Mouse (Mus musculus): ENCODE measurements around the gene Poln. TPM values are rescaled to one million over a fixed set of nuclear protein-coding genes. Genes with fewer than 3 reads are reported as not detected.

Poln gene
- polyA plus RNA-seq, 1 experiment from 2014 or later, result 0.24 TPM

- no peak for ATAC-seq (ENCODE audit: extremely low read depth, insufficient number of reproducible peaks, low FRiP score, low TSS enrichment)
- H3K27me3 ChIP-seq (replicated peaks), result no peaks in the 10 kb centered on the region
- H3K4me1 ChIP-seq, result peaks cover 8% of the 10 kb centered on the region; the same call in 1 of the 2 replicates
- H3K4me3 ChIP-seq, result no peak overlapping the region
- WGBS, result 67% methylated on average over 5 of the region's 5 CpGs
- no peak overlapping the region for H3K27ac ChIP-seq (replicated peaks)
- H3K4me2 ChIP-seq, result no peak overlapping the region
- no peaks in the 10 kb centered on the region for H3K9me3 ChIP-seq
- H3K9ac ChIP-seq, result no peak overlapping the region
- H3K36me3 ChIP-seq, result peaks cover 70% of the 10 kb centered on the region
Observed at GRCm38 (mm10) chr5:34174550-34175402, 5.5 kb upstream of the Poln start.

DNA sequence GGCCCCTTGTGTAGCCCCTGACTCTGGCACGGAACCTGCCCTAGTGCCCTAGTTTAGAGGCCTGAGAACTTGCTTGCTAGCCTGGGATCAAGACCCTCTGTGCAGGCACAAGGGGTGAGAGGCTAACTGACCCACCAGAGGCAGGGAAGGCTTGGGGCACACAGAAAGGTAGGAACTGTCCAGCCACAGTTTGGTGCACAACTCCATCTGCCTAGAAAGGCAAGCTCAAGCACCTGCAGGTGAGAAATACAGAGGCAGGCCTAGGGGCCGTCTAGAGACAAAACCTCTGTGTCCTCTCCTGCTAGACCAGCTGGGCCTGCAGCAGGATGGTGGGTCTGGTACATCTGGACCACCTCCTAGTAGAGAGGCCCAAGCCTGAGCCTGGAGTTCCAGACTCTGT lies 4.8 kb upstream of the Poln start:
- WGBS, result 74% methylated on average over 2 of the region's 2 CpGs

DNA sequence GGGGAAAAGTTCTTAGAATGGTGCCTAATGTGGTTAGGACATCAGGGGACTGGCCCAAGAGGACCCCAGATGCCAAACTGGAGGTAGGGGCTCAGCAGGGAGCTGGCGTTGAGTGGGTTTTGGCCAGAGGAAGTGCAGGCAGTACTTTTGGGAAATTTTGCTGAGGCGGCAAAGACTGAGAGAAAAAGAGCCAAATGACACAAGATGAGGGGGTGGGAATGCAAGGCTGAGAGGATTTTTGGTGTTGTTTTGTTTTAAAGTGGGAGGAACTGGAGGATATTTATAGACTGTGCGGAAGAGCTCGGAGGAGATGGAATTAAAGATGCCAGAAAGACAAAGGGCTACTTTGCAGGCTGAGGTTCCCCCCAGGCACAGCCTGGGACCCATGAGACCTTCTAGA lies 1.5 kb upstream of the Poln start:
- Histone ChIP-seq H3K4me1 (peaks cover 25% of the 10 kb centered on the region), H3K9ac (no peak overlapping the region), H3K4me2 (no peak overlapping the region), H3K36me3 (peaks cover 32% of the 10 kb centered on the region), H3K4me3 (no peak overlapping the region), H3K9me3 (no peaks in the 10 kb centered on the region), H3K27ac (replicated peaks) (peak overlapping the region; percentile 28; the same call in 1 of the 2 replicates), H3K27me3 (replicated peaks) (no peaks in the 10 kb centered on the region)
- 64% methylated on average over 4 of the region's 4 CpGs for WGBS
- ATAC-seq (ENCODE audit: extremely low read depth, insufficient number of reproducible peaks, low FRiP score, low TSS enrichment), result no peak

More for the DNA sequence above, 4.8 kb upstream of the Poln start:
- H3K27ac ChIP-seq (replicated peaks), result no peak overlapping the region
- H3K9ac ChIP-seq, result no peak overlapping the region
- no peak overlapping the region for H3K4me3 ChIP-seq
- H3K4me2 ChIP-seq, result no peak overlapping the region
- H3K9me3 ChIP-seq, result no peaks in the 10 kb centered on the region
- no peaks in the 10 kb centered on the region for H3K27me3 ChIP-seq (replicated peaks)
- peaks cover 64% of the 10 kb centered on the region for H3K36me3 ChIP-seq
- H3K4me1 ChIP-seq, result peaks cover 10% of the 10 kb centered on the region; the same call in 1 of the 2 replicates
- ATAC-seq (ENCODE audit: extremely low read depth, insufficient number of reproducible peaks, low FRiP score, low TSS enrichment), result no peak

GRCm38 (mm10) chr5:34169954-34170353 lies 706 bp upstream of the Poln start:
- H3K4me1 ChIP-seq, result peaks cover 31% of the 10 kb centered on the region
- H3K4me3 ChIP-seq, result peak overlapping the region; percentile 76
- H3K9ac ChIP-seq, result peak overlapping the region; percentile 78
- H3K4me2 ChIP-seq, result peak overlapping the region; percentile 78
- no peak for ATAC-seq (ENCODE audit: extremely low read depth, insufficient number of reproducible peaks, low FRiP score, low TSS enrichment)
- peaks cover 28% of the 10 kb centered on the region for H3K36me3 ChIP-seq
- no peaks in the 10 kb centered on the region for H3K27me3 ChIP-seq (replicated peaks)
- H3K27ac ChIP-seq (replicated peaks), result peak overlapping the region; percentile 83
- WGBS, result 79% methylated on average over 3 of the region's 3 CpGs
- H3K9me3 ChIP-seq, result no peaks in the 10 kb centered on the region

DNA sequence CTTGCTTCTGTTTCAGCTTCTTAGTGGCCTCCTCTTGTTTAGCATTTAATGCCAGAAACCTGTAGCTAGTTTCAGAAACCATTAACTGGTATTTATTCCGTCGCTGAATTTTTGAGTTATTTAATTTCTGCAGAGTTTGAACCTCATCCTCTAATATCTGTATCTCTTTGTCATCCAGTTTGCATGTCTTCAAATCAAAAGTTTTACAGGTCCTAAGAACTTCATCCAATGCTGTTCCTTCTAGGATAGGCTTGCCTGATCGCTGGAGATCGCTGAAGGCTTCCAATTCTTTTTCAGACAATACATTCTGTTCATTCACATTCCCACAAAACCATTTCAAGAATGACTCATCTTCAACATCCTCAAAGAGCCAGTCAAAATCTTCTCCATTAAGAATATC lies 1.4 kb downstream of the Poln start:
- H3K4me1 ChIP-seq, result peaks cover 38% of the 10 kb centered on the region
- H3K27me3 ChIP-seq (replicated peaks), result no peaks in the 10 kb centered on the region
- no peak overlapping the region for H3K27ac ChIP-seq (replicated peaks)
- peak overlapping the region; percentile 78 for H3K4me2 ChIP-seq
- peaks cover 15% of the 10 kb centered on the region for H3K36me3 ChIP-seq
- H3K4me3 ChIP-seq, result 0 out of 2 replicates have a peak overlapping the region, but pooled peaks have one; percentile 13
- no peak overlapping the region for H3K9ac ChIP-seq
- 82% methylated on average over 4 of the region's 4 CpGs for WGBS
- no peak for ATAC-seq (ENCODE audit: extremely low read depth, insufficient number of reproducible peaks, low FRiP score, low TSS enrichment)
- H3K9me3 ChIP-seq, result no peaks in the 10 kb centered on the region

GRCm38 (mm10) chr5:34165793-34166192 lies 3.5 kb downstream of the Poln start:
- WGBS, result 30% methylated on average over 4 of the region's 4 CpGs
- no peak overlapping the region for H3K27ac ChIP-seq (replicated peaks)
- H3K4me2 ChIP-seq, result peak overlapping the region; percentile 37
- H3K4me3 ChIP-seq, result peak overlapping the region; percentile 13; the same call in 1 of the 2 replicates
- no peaks in the 10 kb centered on the region for H3K27me3 ChIP-seq (replicated peaks)
- H3K36me3 ChIP-seq, result peaks cover 24% of the 10 kb centered on the region
- ATAC-seq (ENCODE audit: extremely low read depth, insufficient number of reproducible peaks, low FRiP score, low TSS enrichment), result no peak
- H3K9ac ChIP-seq, result peak overlapping the region; percentile 6; the same call in 1 of the 2 replicates
- peaks cover 36% of the 10 kb centered on the region for H3K4me1 ChIP-seq
- no peaks in the 10 kb centered on the region for H3K9me3 ChIP-seq

- Histone ChIP-seq H3K4me3 (no peak overlapping the region), H3K27ac (replicated peaks) (no peak overlapping the region), H3K9ac (no peak overlapping the region), H3K4me2 (no peak overlapping the region), H3K36me3 (peaks cover 7% of the 10 kb centered on the region), H3K4me1 (no peaks in the 10 kb centered on the region), H3K9me3 (no peaks in the 10 kb centered on the region), H3K27me3 (replicated peaks) (no peaks in the 10 kb centered on the region)
- no peak for ATAC-seq (ENCODE audit: extremely low read depth, insufficient number of reproducible peaks, low FRiP score, low TSS enrichment)
Observed at GRCm38 (mm10) chr5:34148476-34148875, 20.8 kb downstream of the Poln start.

DNA sequence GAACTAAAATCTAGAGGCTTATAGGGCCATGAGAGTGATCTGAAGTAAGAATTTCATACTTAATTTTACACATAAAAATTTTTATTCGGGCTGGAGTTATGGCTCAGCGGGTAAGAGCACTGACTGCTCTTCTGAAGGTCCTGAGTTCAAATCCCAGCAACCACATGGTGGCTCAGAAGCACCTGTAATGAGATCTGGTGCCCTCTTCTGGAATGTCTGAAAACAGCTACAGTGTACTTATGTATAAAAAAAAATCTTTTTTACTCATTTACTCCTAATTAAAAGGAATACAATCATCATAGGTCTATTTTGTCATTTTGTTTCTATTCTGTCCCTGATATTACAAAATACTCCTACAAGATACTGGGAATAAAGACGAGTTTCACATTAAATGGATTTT lies 21.7 kb downstream of the Poln start:
- no peaks in the 10 kb centered on the region for H3K4me1 ChIP-seq
- H3K4me3 ChIP-seq, result no peak overlapping the region
- H3K4me2 ChIP-seq, result no peak overlapping the region
- no peak for ATAC-seq (ENCODE audit: extremely low read depth, insufficient number of reproducible peaks, low FRiP score, low TSS enrichment)
- H3K36me3 ChIP-seq, result peaks cover under 1% of the 10 kb centered on the region; the same call in 1 of the 2 replicates
- H3K9ac ChIP-seq, result no peak overlapping the region
- 80% methylated on average over 3 of the region's 3 CpGs for WGBS
- H3K27me3 ChIP-seq (replicated peaks), result no peaks in the 10 kb centered on the region
- H3K27ac ChIP-seq (replicated peaks), result no peak overlapping the region
- H3K9me3 ChIP-seq, result no peaks in the 10 kb centered on the region

DNA sequence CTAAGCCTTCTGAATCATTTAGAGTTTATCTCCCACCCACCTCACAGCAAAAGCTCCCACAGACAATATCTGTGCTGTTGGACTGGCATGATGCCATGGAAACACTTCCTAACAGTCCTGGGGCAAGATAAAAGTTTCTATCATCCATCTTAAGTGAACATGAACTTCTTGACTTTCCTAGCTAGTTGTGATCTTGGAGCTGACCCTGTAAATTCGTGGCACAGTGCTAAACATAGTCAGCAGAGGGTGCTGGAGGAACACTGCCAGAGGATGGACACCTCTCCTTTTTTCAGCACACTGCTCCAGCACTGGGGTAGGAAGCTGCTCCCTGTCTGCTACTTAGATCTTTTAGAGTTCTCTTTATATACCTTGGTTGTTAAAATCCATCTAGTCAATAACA lies 29.5 kb downstream of the Poln start:
- H3K4me1 ChIP-seq, result no peaks in the 10 kb centered on the region
- ATAC-seq (ENCODE audit: extremely low read depth, insufficient number of reproducible peaks, low FRiP score, low TSS enrichment), result no peak
- H3K36me3 ChIP-seq, result no peaks in the 10 kb centered on the region
- 3% methylated on average over 1 of the region's 1 CpGs for WGBS
- H3K4me3 ChIP-seq, result no peak overlapping the region
- H3K27ac ChIP-seq (replicated peaks), result no peak overlapping the region
- H3K9ac ChIP-seq, result no peak overlapping the region
- no peaks in the 10 kb centered on the region for H3K27me3 ChIP-seq (replicated peaks)
- H3K9me3 ChIP-seq, result no peaks in the 10 kb centered on the region
- no peak overlapping the region for H3K4me2 ChIP-seq

GRCm38 (mm10) chr5:34132731-34133130 lies 36.5 kb downstream of the Poln start:
- H3K36me3 ChIP-seq, result no peaks in the 10 kb centered on the region
- no peak overlapping the region for H3K4me3 ChIP-seq
- H3K4me1 ChIP-seq, result no peaks in the 10 kb centered on the region
- WGBS, result 61% methylated on average over 2 of the region's 2 CpGs
- H3K27ac ChIP-seq (replicated peaks), result no peak overlapping the region
- no peak for ATAC-seq (ENCODE audit: extremely low read depth, insufficient number of reproducible peaks, low FRiP score, low TSS enrichment)
- no peak overlapping the region for H3K4me2 ChIP-seq
- H3K9me3 ChIP-seq, result no peaks in the 10 kb centered on the region
- H3K9ac ChIP-seq, result no peak overlapping the region
- H3K27me3 ChIP-seq (replicated peaks), result no peaks in the 10 kb centered on the region

GRCm38 (mm10) chr5:34124131-34124530 lies 45.1 kb downstream of the Poln start:
- Histone ChIP-seq H3K4me3 (no peak overlapping the region), H3K27me3 (replicated peaks) (peaks cover 4% of the 10 kb centered on the region; the same call in 1 of the 2 replicates), H3K36me3 (no peaks in the 10 kb centered on the region), H3K4me2 (no peak overlapping the region), H3K4me1 (no peaks in the 10 kb centered on the region), H3K27ac (replicated peaks) (no peak overlapping the region), H3K9me3 (no peaks in the 10 kb centered on the region), H3K9ac (no peak overlapping the region)
- no peak for ATAC-seq (ENCODE audit: extremely low read depth, insufficient number of reproducible peaks, low FRiP score, low TSS enrichment)
- 7% methylated on average over 1 of the region's 1 CpGs for WGBS
